Mouse (Mus musculus): Measurements from ENCODE around the gene Lrrc1. TPM values are rescaled to one million over a fixed set of nuclear protein-coding genes. Genes with fewer than 3 reads are reported as not detected.

Gene Lrrc1
- polyA plus RNA-seq, 1 experiment from 2014 or later: 18.9 TPM

GRCm38 (mm10) chr9:77433476-77433875 is 111.2 kb downstream of the Lrrc1 start:
- Histone ChIP-seq H3K27me3 (ENCODE audit: control insufficient read depth, insufficient read depth, low read length) (no peaks in the 10 kb centered on the region), H3K9me3 (ENCODE audit: control insufficient read depth, low read length) (no peaks in the 10 kb centered on the region), H3K4me3 (ENCODE audit: control insufficient read depth in 1 of 2, insufficient read depth in 1 of 2, low read depth in 1 of 2, low read length in 2 of 2) (no peak overlapping the region), H3K36me3 (ENCODE audit: control insufficient read depth, insufficient read depth, low read length) (peaks cover 38% of the 10 kb centered on the region), H3K27ac (replicated peaks in 1 of 2; ENCODE audit: control insufficient read depth in 1 of 2, insufficient read depth in 1 of 2, low read depth in 2 of 2, low read length in 2 of 2) (no peak overlapping the region), H3K4me2 (ENCODE audit: low read length) (no peak overlapping the region), H3K4me1 (ENCODE audit: control insufficient read depth in 2 of 2, insufficient read depth in 2 of 2, low read length in 2 of 2) (peaks cover 19 to 20% of the 10 kb centered on the region in 2 experiments), H3K9ac (ENCODE audit: low read length) (no peak overlapping the region)
- no peak for ATAC-seq (ENCODE audit: insufficient number of reproducible peaks, insufficient read depth, low FRiP score, low read depth)
- 73% methylated on average over 4 of the region's 4 CpGs for WGBS

DNA sequence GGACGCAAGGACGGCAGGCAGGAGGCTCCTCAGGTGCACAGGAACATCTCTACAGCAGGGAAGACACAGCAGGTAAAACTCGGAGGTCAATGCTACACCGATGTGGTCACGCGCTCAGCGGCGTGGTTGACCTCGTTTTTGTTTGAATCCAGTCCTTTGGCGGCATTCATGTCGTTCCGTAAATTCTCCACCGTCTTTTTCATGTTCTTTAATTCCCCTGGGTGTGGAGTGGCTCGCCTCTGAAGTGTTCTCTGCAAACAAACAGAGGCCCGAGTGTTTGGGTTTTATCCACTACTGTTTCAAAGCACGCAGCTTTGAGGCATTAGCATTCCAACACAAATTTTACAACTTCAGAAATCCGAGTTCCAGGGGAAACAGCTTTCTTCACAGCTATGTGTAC is 112.6 kb downstream of the Lrrc1 start:
- WGBS: 88% methylated on average over 17 of the region's 17 CpGs
- no peaks in the 10 kb centered on the region for H3K9me3 ChIP-seq (ENCODE audit: control insufficient read depth, low read length)
- no peak for ATAC-seq (ENCODE audit: insufficient number of reproducible peaks, insufficient read depth, low FRiP score, low read depth)
- H3K9ac ChIP-seq (ENCODE audit: low read length): no peak overlapping the region
- H3K4me1 ChIP-seq (ENCODE audit: control insufficient read depth in 2 of 2, insufficient read depth in 2 of 2, low read length in 2 of 2): peaks cover 28 to 29% of the 10 kb centered on the region in 2 experiments
- no peaks in the 10 kb centered on the region for H3K27me3 ChIP-seq (ENCODE audit: control insufficient read depth, insufficient read depth, low read length)
- no peak overlapping the region for H3K4me3 ChIP-seq (ENCODE audit: control insufficient read depth in 1 of 2, insufficient read depth in 1 of 2, low read depth in 1 of 2, low read length in 2 of 2)
- H3K27ac ChIP-seq (replicated peaks in 1 of 2; ENCODE audit: control insufficient read depth in 1 of 2, insufficient read depth in 1 of 2, low read depth in 2 of 2, low read length in 2 of 2): no peak overlapping the region
- H3K36me3 ChIP-seq (ENCODE audit: control insufficient read depth, insufficient read depth, low read length): peaks cover 29% of the 10 kb centered on the region
- no peak overlapping the region for H3K4me2 ChIP-seq (ENCODE audit: low read length)

GRCm38 (mm10) chr9:77430413-77431087 is 114.1 kb downstream of the Lrrc1 start:
- Histone ChIP-seq H3K27me3 (ENCODE audit: control insufficient read depth, insufficient read depth, low read length) (no peaks in the 10 kb centered on the region), H3K27ac (replicated peaks in 1 of 2; ENCODE audit: control insufficient read depth in 1 of 2, insufficient read depth in 1 of 2, low read depth in 2 of 2, low read length in 2 of 2) (peak overlapping the region in 1 of 2 experiments; percentile 35; a peak in 1 of 4 replicates), H3K36me3 (ENCODE audit: control insufficient read depth, insufficient read depth, low read length) (peaks cover 29% of the 10 kb centered on the region), H3K4me2 (ENCODE audit: low read length) (no peak overlapping the region), H3K4me1 (ENCODE audit: control insufficient read depth in 2 of 2, insufficient read depth in 2 of 2, low read length in 2 of 2) (peaks cover 30 to 35% of the 10 kb centered on the region in 2 experiments), H3K9me3 (ENCODE audit: control insufficient read depth, low read length) (no peaks in the 10 kb centered on the region), H3K4me3 (ENCODE audit: control insufficient read depth in 1 of 2, insufficient read depth in 1 of 2, low read depth in 1 of 2, low read length in 2 of 2) (no peak overlapping the region), H3K9ac (ENCODE audit: low read length) (no peak overlapping the region)
- ATAC-seq (ENCODE audit: insufficient number of reproducible peaks, insufficient read depth, low FRiP score, low read depth): no peak
- 65% methylated on average over 9 of the region's 9 CpGs for WGBS

- H3K4me2 ChIP-seq (ENCODE audit: low read length): no peak overlapping the region
- 54% methylated on average over 11 of the region's 11 CpGs for WGBS
- ATAC-seq (ENCODE audit: insufficient number of reproducible peaks, insufficient read depth, low FRiP score, low read depth): no peak
- H3K4me1 ChIP-seq (ENCODE audit: control insufficient read depth in 2 of 2, insufficient read depth in 2 of 2, low read length in 2 of 2): peaks cover 30 to 32% of the 10 kb centered on the region in 2 experiments
- no peaks in the 10 kb centered on the region for H3K9me3 ChIP-seq (ENCODE audit: control insufficient read depth, low read length)
- H3K36me3 ChIP-seq (ENCODE audit: control insufficient read depth, insufficient read depth, low read length): peaks cover 29% of the 10 kb centered on the region
- no peak overlapping the region for H3K9ac ChIP-seq (ENCODE audit: low read length)
- H3K27me3 ChIP-seq (ENCODE audit: control insufficient read depth, insufficient read depth, low read length): no peaks in the 10 kb centered on the region
- peak overlapping the region; percentile 87 to 90 for H3K27ac ChIP-seq (replicated peaks in 1 of 2; ENCODE audit: control insufficient read depth in 1 of 2, insufficient read depth in 1 of 2, low read depth in 2 of 2, low read length in 2 of 2)
- H3K4me3 ChIP-seq (ENCODE audit: control insufficient read depth in 1 of 2, insufficient read depth in 1 of 2, low read depth in 1 of 2, low read length in 2 of 2): no peak overlapping the region
These were observed 115.2 kb downstream of the Lrrc1 start for GRCm38 (mm10) chr9:77429230-77430015.

DNA sequence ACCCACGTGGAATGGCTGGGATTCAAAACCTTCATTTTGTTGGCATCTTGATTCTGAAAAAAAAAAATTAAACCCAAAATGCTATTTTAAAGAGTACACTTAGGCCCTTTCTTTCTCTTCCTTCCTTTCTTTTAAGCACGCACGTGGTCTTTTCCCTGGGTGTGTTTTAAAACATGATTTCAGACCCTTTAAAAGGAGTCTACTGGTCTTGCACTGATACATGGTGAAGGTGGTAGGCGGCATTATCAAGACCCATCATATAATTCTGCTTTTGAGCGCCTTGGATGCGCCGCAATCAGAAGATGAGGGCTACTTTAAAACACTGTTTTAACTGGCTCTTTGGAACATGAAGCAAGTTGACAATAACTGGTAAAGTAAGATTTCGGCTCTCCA is 115.9 kb downstream of the Lrrc1 start:
- Histone ChIP-seq H3K9me3 (ENCODE audit: control insufficient read depth, low read length) (no peaks in the 10 kb centered on the region), H3K4me3 (ENCODE audit: control insufficient read depth in 1 of 2, insufficient read depth in 1 of 2, low read depth in 1 of 2, low read length in 2 of 2) (no peak overlapping the region), H3K4me2 (ENCODE audit: low read length) (peak overlapping the region; percentile 53), H3K27ac (replicated peaks in 1 of 2; ENCODE audit: control insufficient read depth in 1 of 2, insufficient read depth in 1 of 2, low read depth in 2 of 2, low read length in 2 of 2) (peak overlapping the region; percentile 87 to 90), H3K27me3 (ENCODE audit: control insufficient read depth, insufficient read depth, low read length) (no peaks in the 10 kb centered on the region), H3K9ac (ENCODE audit: low read length) (peak overlapping the region; percentile 46; the same call in 1 of the 2 replicates), H3K36me3 (ENCODE audit: control insufficient read depth, insufficient read depth, low read length) (peaks cover 24% of the 10 kb centered on the region), H3K4me1 (ENCODE audit: control insufficient read depth in 2 of 2, insufficient read depth in 2 of 2, low read length in 2 of 2) (peaks cover 30 to 32% of the 10 kb centered on the region in 2 experiments)
- WGBS: 81% methylated on average over 8 of the region's 8 CpGs
- ATAC-seq (ENCODE audit: insufficient number of reproducible peaks, insufficient read depth, low FRiP score, low read depth): no peak

GRCm38 (mm10) chr9:77428115-77428747 is 116.4 kb downstream of the Lrrc1 start:
- Histone ChIP-seq H3K4me3 (ENCODE audit: control insufficient read depth in 1 of 2, insufficient read depth in 1 of 2, low read depth in 1 of 2, low read length in 2 of 2) (peak overlapping the region in 1 of 2 experiments; percentile 14; a peak in 1 of 4 replicates), H3K4me2 (ENCODE audit: low read length) (peak overlapping the region; percentile 53), H3K9me3 (ENCODE audit: control insufficient read depth, low read length) (no peaks in the 10 kb centered on the region), H3K4me1 (ENCODE audit: control insufficient read depth in 2 of 2, insufficient read depth in 2 of 2, low read length in 2 of 2) (peaks cover 30 to 32% of the 10 kb centered on the region in 2 experiments), H3K27me3 (ENCODE audit: control insufficient read depth, insufficient read depth, low read length) (no peaks in the 10 kb centered on the region), H3K9ac (ENCODE audit: low read length) (peak overlapping the region; percentile 46), H3K27ac (replicated peaks in 1 of 2; ENCODE audit: control insufficient read depth in 1 of 2, insufficient read depth in 1 of 2, low read depth in 2 of 2, low read length in 2 of 2) (peak overlapping the region; percentile 87 to 90), H3K36me3 (ENCODE audit: control insufficient read depth, insufficient read depth, low read length) (peaks cover 20% of the 10 kb centered on the region)
- 10% methylated on average over 14 of the region's 14 CpGs for WGBS
- ATAC-seq (ENCODE audit: insufficient number of reproducible peaks, insufficient read depth, low FRiP score, low read depth): peak; percentile 60

DNA sequence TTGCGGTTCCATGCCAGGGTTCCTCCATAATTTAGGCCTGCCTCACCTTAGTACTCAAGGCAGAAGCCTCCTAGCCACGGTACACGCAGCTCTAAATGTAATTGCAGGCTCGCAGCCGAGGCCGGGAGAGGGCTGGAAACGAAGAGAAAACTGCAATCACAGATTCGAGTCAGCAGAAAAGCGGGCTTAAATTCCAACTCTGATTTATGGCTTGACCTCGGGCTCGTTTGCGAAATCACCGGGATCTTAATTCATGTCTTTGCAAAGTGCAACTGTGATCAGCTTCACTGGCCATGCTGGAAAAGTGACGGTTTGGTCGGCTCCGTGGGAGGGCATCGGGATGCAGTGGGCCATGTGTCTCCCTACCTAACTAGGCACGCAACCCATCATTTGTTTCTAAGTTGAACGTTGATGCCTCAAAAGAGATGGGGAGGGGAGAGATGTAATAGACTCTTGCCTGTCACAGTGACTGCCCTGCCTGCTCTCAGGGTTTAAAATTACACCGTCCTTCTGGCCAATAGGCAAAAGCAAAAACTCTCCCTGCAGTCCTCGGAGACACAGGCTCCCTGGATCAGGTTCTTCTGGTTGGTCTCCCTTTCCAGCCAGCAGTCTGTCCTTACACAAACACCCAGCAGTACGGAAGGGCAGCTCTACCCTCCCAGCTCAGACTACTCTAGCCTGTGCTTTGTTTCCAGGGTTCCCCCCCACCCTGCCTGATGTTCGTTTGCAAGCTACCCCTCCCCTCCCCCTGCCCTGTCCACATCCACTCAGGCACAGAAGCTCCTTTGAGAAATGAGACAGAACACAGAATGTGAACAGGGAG is 117.2 kb downstream of the Lrrc1 start:
- WGBS: 51% methylated on average over 23 of the region's 23 CpGs
- H3K9ac ChIP-seq (ENCODE audit: low read length): peak overlapping the region; percentile 46
- ATAC-seq (ENCODE audit: insufficient number of reproducible peaks, insufficient read depth, low FRiP score, low read depth): peak; percentile 76
- H3K9me3 ChIP-seq (ENCODE audit: control insufficient read depth, low read length): no peaks in the 10 kb centered on the region
- H3K27me3 ChIP-seq (ENCODE audit: control insufficient read depth, insufficient read depth, low read length): no peaks in the 10 kb centered on the region
- peaks cover 20% of the 10 kb centered on the region for H3K36me3 ChIP-seq (ENCODE audit: control insufficient read depth, insufficient read depth, low read length)
- peak overlapping the region; percentile 53 for H3K4me2 ChIP-seq (ENCODE audit: low read length)
- peak overlapping the region in 1 of 2 experiments; percentile 14; a peak in 1 of 4 replicates for H3K4me3 ChIP-seq (ENCODE audit: control insufficient read depth in 1 of 2, insufficient read depth in 1 of 2, low read depth in 1 of 2, low read length in 2 of 2)
- peaks cover 30 to 32% of the 10 kb centered on the region in 2 experiments for H3K4me1 ChIP-seq (ENCODE audit: control insufficient read depth in 2 of 2, insufficient read depth in 2 of 2, low read length in 2 of 2)
- H3K27ac ChIP-seq (replicated peaks in 1 of 2; ENCODE audit: control insufficient read depth in 1 of 2, insufficient read depth in 1 of 2, low read depth in 2 of 2, low read length in 2 of 2): peak overlapping the region; percentile 87 to 90

Data from heart, embryonic 14.5 days (tissue).